Mouse (Mus musculus): ENCODE results near the gene Vwa2. TPM values are rescaled to one million over a fixed set of nuclear protein-coding genes. Genes with fewer than 3 reads are reported as not detected.

Gene Vwa2
- 7.8 and 8.9 TPM in 2 replicates for polyA plus RNA-seq (2015; fragmentation: Nextera tagmentation; extraction: Ambion mirVana)

- H3K4me3 ChIP-seq (ENCODE audit: low read length): peak within 1 kb of the TSS; percentile 55
- H3K36me3 ChIP-seq (ENCODE audit: control insufficient read depth, insufficient read depth, low read length): no peaks in the 10 kb centered on the region
- ATAC-seq (ENCODE audit: low read depth): peak; percentile 81
- WGBS: 2% methylated on average over 64 of the region's 71 CpGs
- peak within 1 kb of the TSS; percentile 66 for H3K9ac ChIP-seq (ENCODE audit: low read length)
- peaks cover 46% of the 10 kb centered on the region for H3K27me3 ChIP-seq (ENCODE audit: control insufficient read depth, insufficient read depth, low read depth, low read length)
- H3K4me2 ChIP-seq (ENCODE audit: low read depth, low read length): peak within 1 kb of the TSS; percentile 92
- H3K9me3 ChIP-seq (ENCODE audit: control insufficient read depth, low read length): no peaks in the 10 kb centered on the region
- no peak within 1 kb of the TSS for H3K27ac ChIP-seq (ENCODE audit: low read length)
- H3K4me1 ChIP-seq (replicated peaks; ENCODE audit: control insufficient read depth, insufficient read depth, low read length): peaks cover 17% of the 10 kb centered on the region
Observed at GRCm38 (mm10) chr19:56873816-56874600, at the start of gene Vwa2. TSS of gene Vwa2 (plus strand) at chr19:56874249.

GRCm38 (mm10) chr19:56826047-56826631 lies 47.9 kb upstream of the Vwa2 start, which contains the start of gene Tdrd1:
TSS of gene Tdrd1 (plus strand) at chr19:56826209.
- H3K9ac ChIP-seq (ENCODE audit: low read length): no peak within 1 kb of the TSS
- H3K9me3 ChIP-seq (ENCODE audit: control insufficient read depth, low read length): no peaks in the 10 kb centered on the region
- ATAC-seq (ENCODE audit: low read depth): no peak
- no peaks in the 10 kb centered on the region for H3K36me3 ChIP-seq (ENCODE audit: control insufficient read depth, insufficient read depth, low read length)
- H3K4me3 ChIP-seq (ENCODE audit: low read length): peak within 1 kb of the TSS; percentile 7; the same call in 1 of the 2 replicates
- WGBS: 52% methylated on average over 44 of the region's 44 CpGs
- no peak within 1 kb of the TSS for H3K27ac ChIP-seq (ENCODE audit: low read length)
- H3K4me2 ChIP-seq (ENCODE audit: low read depth, low read length): peak within 1 kb of the TSS; percentile 29
- no peaks in the 10 kb centered on the region for H3K27me3 ChIP-seq (ENCODE audit: control insufficient read depth, insufficient read depth, low read depth, low read length)
- 0 out of 2 replicates have a peak, but pooled peaks cover 2% of the 10 kb centered on the region for H3K4me1 ChIP-seq (replicated peaks; ENCODE audit: control insufficient read depth, insufficient read depth, low read length)

GRCm38 (mm10) chr19:56828305-56828704 lies 45.7 kb upstream of the Vwa2 start:
- Histone ChIP-seq H3K27me3 (ENCODE audit: control insufficient read depth, insufficient read depth, low read depth, low read length) (no peaks in the 10 kb centered on the region), H3K9me3 (ENCODE audit: control insufficient read depth, low read length) (no peaks in the 10 kb centered on the region), H3K9ac (ENCODE audit: low read length) (no peak overlapping the region), H3K36me3 (ENCODE audit: control insufficient read depth, insufficient read depth, low read length) (no peaks in the 10 kb centered on the region), H3K4me3 (ENCODE audit: low read length) (no peak overlapping the region), H3K27ac (ENCODE audit: low read length) (no peak overlapping the region), H3K4me2 (ENCODE audit: low read depth, low read length) (no peak overlapping the region), H3K4me1 (replicated peaks; ENCODE audit: control insufficient read depth, insufficient read depth, low read length) (0 out of 2 replicates have a peak, but pooled peaks cover 2% of the 10 kb centered on the region)
- 63% methylated on average over 11 of the region's 11 CpGs for WGBS
- no peak for ATAC-seq (ENCODE audit: low read depth)

- no peak overlapping the region for H3K4me3 ChIP-seq (ENCODE audit: low read length)
- H3K27ac ChIP-seq (ENCODE audit: low read length): no peak overlapping the region
- no peaks in the 10 kb centered on the region for H3K27me3 ChIP-seq (ENCODE audit: control insufficient read depth, insufficient read depth, low read depth, low read length)
- no peak overlapping the region for H3K4me2 ChIP-seq (ENCODE audit: low read depth, low read length)
- 50% methylated on average over 9 of the region's 9 CpGs for WGBS
- H3K9me3 ChIP-seq (ENCODE audit: control insufficient read depth, low read length): no peaks in the 10 kb centered on the region
- H3K4me1 ChIP-seq (replicated peaks; ENCODE audit: control insufficient read depth, insufficient read depth, low read length): 0 out of 2 replicates have a peak, but pooled peaks cover 2% of the 10 kb centered on the region
- H3K36me3 ChIP-seq (ENCODE audit: control insufficient read depth, insufficient read depth, low read length): no peaks in the 10 kb centered on the region
- no peak overlapping the region for H3K9ac ChIP-seq (ENCODE audit: low read length)
- peak; percentile 57; the same call in 1 of the 2 replicates for ATAC-seq (ENCODE audit: low read depth)
Observed at GRCm38 (mm10) chr19:56829267-56829666, 44.8 kb upstream of the Vwa2 start.

- Histone ChIP-seq H3K9me3 (ENCODE audit: control insufficient read depth, low read length) (no peaks in the 10 kb centered on the region), H3K4me3 (ENCODE audit: low read length) (no peak overlapping the region), H3K4me1 (replicated peaks; ENCODE audit: control insufficient read depth, insufficient read depth, low read length) (0 out of 2 replicates have a peak, but pooled peaks cover 2% of the 10 kb centered on the region), H3K27ac (ENCODE audit: low read length) (no peak overlapping the region), H3K4me2 (ENCODE audit: low read depth, low read length) (no peak overlapping the region), H3K9ac (ENCODE audit: low read length) (no peak overlapping the region), H3K27me3 (ENCODE audit: control insufficient read depth, insufficient read depth, low read depth, low read length) (no peaks in the 10 kb centered on the region), H3K36me3 (ENCODE audit: control insufficient read depth, insufficient read depth, low read length) (no peaks in the 10 kb centered on the region)
- 71% methylated on average over 4 of the region's 4 CpGs for WGBS
- no peak for ATAC-seq (ENCODE audit: low read depth)
Observed at GRCm38 (mm10) chr19:56830163-56830562, 43.9 kb upstream of the Vwa2 start.

- no peak for ATAC-seq (ENCODE audit: low read depth)
- Histone ChIP-seq H3K27ac (ENCODE audit: low read length) (no peak overlapping the region), H3K36me3 (ENCODE audit: control insufficient read depth, insufficient read depth, low read length) (no peaks in the 10 kb centered on the region), H3K9me3 (ENCODE audit: control insufficient read depth, low read length) (no peaks in the 10 kb centered on the region), H3K4me3 (ENCODE audit: low read length) (no peak overlapping the region), H3K9ac (ENCODE audit: low read length) (no peak overlapping the region), H3K4me1 (replicated peaks; ENCODE audit: control insufficient read depth, insufficient read depth, low read length) (0 out of 2 replicates have a peak, but pooled peaks cover 5% of the 10 kb centered on the region), H3K27me3 (ENCODE audit: control insufficient read depth, insufficient read depth, low read depth, low read length) (no peaks in the 10 kb centered on the region), H3K4me2 (ENCODE audit: low read depth, low read length) (no peak overlapping the region)
- WGBS: 36% methylated on average over 9 of the region's 9 CpGs
Observed at GRCm38 (mm10) chr19:56835340-56835739, 38.7 kb upstream of the Vwa2 start.

GRCm38 (mm10) chr19:56838942-56839706 lies 34.9 kb upstream of the Vwa2 start:
- Histone ChIP-seq H3K4me3 (ENCODE audit: low read length) (no peak overlapping the region), H3K9me3 (ENCODE audit: control insufficient read depth, low read length) (no peaks in the 10 kb centered on the region), H3K4me2 (ENCODE audit: low read depth, low read length) (no peak overlapping the region), H3K36me3 (ENCODE audit: control insufficient read depth, insufficient read depth, low read length) (no peaks in the 10 kb centered on the region), H3K27ac (ENCODE audit: low read length) (no peak overlapping the region), H3K27me3 (ENCODE audit: control insufficient read depth, insufficient read depth, low read depth, low read length) (no peaks in the 10 kb centered on the region), H3K4me1 (replicated peaks; ENCODE audit: control insufficient read depth, insufficient read depth, low read length) (peaks cover 9% of the 10 kb centered on the region), H3K9ac (ENCODE audit: low read length) (no peak overlapping the region)
- peak; percentile 61; the same call in 1 of the 2 replicates for ATAC-seq (ENCODE audit: low read depth)
- 70% methylated on average over 17 of the region's 17 CpGs for WGBS

GRCm38 (mm10) chr19:56842974-56843373 lies 31.1 kb upstream of the Vwa2 start:
- peak; percentile 60; the same call in 1 of the 2 replicates for ATAC-seq (ENCODE audit: low read depth)
- WGBS: 58% methylated on average over 12 of the region's 12 CpGs
- no peak overlapping the region for H3K4me2 ChIP-seq (ENCODE audit: low read depth, low read length)
- H3K4me3 ChIP-seq (ENCODE audit: low read length): no peak overlapping the region
- no peaks in the 10 kb centered on the region for H3K27me3 ChIP-seq (ENCODE audit: control insufficient read depth, insufficient read depth, low read depth, low read length)
- H3K9ac ChIP-seq (ENCODE audit: low read length): no peak overlapping the region
- H3K9me3 ChIP-seq (ENCODE audit: control insufficient read depth, low read length): peaks cover 5% of the 10 kb centered on the region
- 0 out of 2 replicates have a peak overlapping the region, but pooled peaks have one; percentile 19 for H3K27ac ChIP-seq (ENCODE audit: low read length)
- H3K36me3 ChIP-seq (ENCODE audit: control insufficient read depth, insufficient read depth, low read length): no peaks in the 10 kb centered on the region
- peaks cover 4% of the 10 kb centered on the region for H3K4me1 ChIP-seq (replicated peaks; ENCODE audit: control insufficient read depth, insufficient read depth, low read length)

- Histone ChIP-seq H3K4me3 (ENCODE audit: low read length) (no peak overlapping the region), H3K36me3 (ENCODE audit: control insufficient read depth, insufficient read depth, low read length) (no peaks in the 10 kb centered on the region), H3K9me3 (ENCODE audit: control insufficient read depth, low read length) (no peaks in the 10 kb centered on the region)
Observed at GRCm38 (mm10) chr19:56852590-56852989, 21.5 kb upstream of the Vwa2 start.

More at GRCm38 (mm10) chr19:56852590-56852989, 21.5 kb upstream of the Vwa2 start:
- Histone ChIP-seq H3K27ac (ENCODE audit: low read length) (no peak overlapping the region), H3K4me2 (ENCODE audit: low read depth, low read length) (no peak overlapping the region), H3K9ac (ENCODE audit: low read length) (no peak overlapping the region), H3K27me3 (ENCODE audit: control insufficient read depth, insufficient read depth, low read depth, low read length) (no peaks in the 10 kb centered on the region), H3K4me1 (replicated peaks; ENCODE audit: control insufficient read depth, insufficient read depth, low read length) (peaks cover 7% of the 10 kb centered on the region; the same call in 1 of the 2 replicates)
- no peak for ATAC-seq (ENCODE audit: low read depth)
